Mouse (Mus musculus): ENCODE measurements at regions not wholly inside any gene's neighbourhood (a gene's known extent, or its start where the extent isn't known, plus 50 kb on each side); places are given as distances from the start of the nearest gene placed in this dataset.

DNA sequence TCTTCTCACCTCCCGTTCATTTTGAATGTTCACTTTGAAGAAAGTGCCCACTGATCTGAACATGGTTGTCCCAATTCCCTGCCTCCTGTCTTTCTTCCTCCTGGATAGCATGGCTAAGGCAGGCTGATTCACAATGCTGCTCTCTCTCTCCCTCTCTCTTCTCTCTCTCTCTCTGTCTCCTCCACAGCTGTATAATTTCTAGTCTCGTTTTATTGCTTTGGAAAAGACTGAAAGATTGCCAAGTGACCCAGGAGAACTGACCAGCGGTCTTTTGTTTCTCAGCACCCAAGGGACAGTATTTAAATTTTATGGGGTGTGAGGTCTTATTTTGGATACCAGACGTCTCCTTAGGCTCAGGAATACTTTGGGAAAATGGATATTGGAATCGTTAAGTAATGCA, 143.1 kb upstream of the Fam241a start:
- no peak overlapping the region for H3K9ac ChIP-seq (ENCODE audit: low read length)
- ATAC-seq (replicated peaks; ENCODE audit: low FRiP score, low TSS enrichment, low read depth) (no peak), DNase-seq (ENCODE audit: low spot score) (no peak)
- no peak overlapping the region for H3K4me2 ChIP-seq (ENCODE audit: low read length)
- H3K4me1 ChIP-seq (replicated peaks; ENCODE audit: control insufficient read depth, insufficient read depth, low read length): 0 out of 2 replicates have a peak, but pooled peaks cover 6% of the 10 kb centered on the region
- H3K27me3 ChIP-seq (replicated peaks; ENCODE audit: control insufficient read depth, insufficient read depth, low read length): no peaks in the 10 kb centered on the region
- H3K36me3 ChIP-seq (ENCODE audit: control insufficient read depth, insufficient read depth, low read length): no peaks in the 10 kb centered on the region
- 43% methylated on average over 5 of the region's 5 CpGs for WGBS
- H3K9me3 ChIP-seq (ENCODE audit: control insufficient read depth, low read length): no peaks in the 10 kb centered on the region
- no peak overlapping the region for H3K27ac ChIP-seq (ENCODE audit: low read depth)
- no peak overlapping the region for H3K4me3 ChIP-seq (ENCODE audit: low read depth, low read length)

DNA sequence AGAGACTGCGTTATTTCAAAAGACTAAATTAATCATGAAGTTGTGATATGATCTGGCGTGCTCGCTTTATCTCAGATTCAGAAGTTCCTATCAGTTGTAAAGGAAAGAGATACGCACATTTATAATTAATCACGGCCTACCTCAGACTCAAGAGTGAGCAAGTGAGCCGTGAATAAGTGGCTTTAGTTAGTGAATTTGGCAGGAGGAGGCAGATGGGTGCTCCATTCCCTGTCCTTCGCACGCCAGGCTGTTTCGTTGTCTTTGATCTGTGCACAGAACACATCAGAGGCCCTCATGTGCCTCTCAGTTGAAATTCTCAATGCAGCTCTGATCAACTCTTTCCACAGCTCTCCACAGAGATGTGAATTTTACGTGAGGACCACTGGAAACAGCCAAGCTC, 140.4 kb upstream of the Fam241a start:
- no peak overlapping the region for H3K4me3 ChIP-seq (ENCODE audit: low read depth, low read length)
- 74% methylated on average over 10 of the region's 10 CpGs for WGBS
- no peak overlapping the region for H3K27ac ChIP-seq (ENCODE audit: low read depth)
- no peaks in the 10 kb centered on the region for H3K27me3 ChIP-seq (replicated peaks; ENCODE audit: control insufficient read depth, insufficient read depth, low read length)
- no peak overlapping the region for H3K9ac ChIP-seq (ENCODE audit: low read length)
- H3K4me1 ChIP-seq (replicated peaks; ENCODE audit: control insufficient read depth, insufficient read depth, low read length): 0 out of 2 replicates have a peak, but pooled peaks cover 6% of the 10 kb centered on the region
- no peaks in the 10 kb centered on the region for H3K9me3 ChIP-seq (ENCODE audit: control insufficient read depth, low read length)
- ATAC-seq (replicated peaks; ENCODE audit: low FRiP score, low TSS enrichment, low read depth) (no peak), DNase-seq (ENCODE audit: low spot score) (no peak)
- no peak overlapping the region for H3K4me2 ChIP-seq (ENCODE audit: low read length)
- no peaks in the 10 kb centered on the region for H3K36me3 ChIP-seq (ENCODE audit: control insufficient read depth, insufficient read depth, low read length)

DNA sequence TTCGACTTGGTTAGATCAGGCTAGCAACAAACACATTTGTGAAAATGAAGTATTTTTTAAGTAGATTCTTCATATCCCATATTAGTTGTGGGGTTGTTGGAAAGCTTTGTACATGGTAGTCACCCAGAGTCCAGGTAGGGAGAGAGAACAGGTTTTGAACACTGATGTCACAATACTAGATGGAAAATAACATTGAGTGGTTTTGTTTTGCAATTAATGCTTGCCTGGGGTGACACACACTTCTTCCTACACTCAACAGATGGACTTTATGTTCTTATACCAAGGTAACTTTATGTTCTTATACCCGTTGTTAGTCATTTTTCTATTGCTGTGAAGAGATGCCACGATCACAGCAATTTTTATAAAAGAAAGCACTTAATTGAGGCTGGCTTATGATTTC, 134.2 kb upstream of the Fam241a start:
- 89% methylated on average over 3 of the region's 3 CpGs for WGBS
- H3K36me3 ChIP-seq (ENCODE audit: control insufficient read depth, insufficient read depth, low read length): no peaks in the 10 kb centered on the region
- no peak overlapping the region for H3K9ac ChIP-seq (ENCODE audit: low read length)
- no peak overlapping the region for H3K27ac ChIP-seq (ENCODE audit: low read depth)
- ATAC-seq (replicated peaks; ENCODE audit: low FRiP score, low TSS enrichment, low read depth) (no peak), DNase-seq (ENCODE audit: low spot score) (no peak)
- no peaks in the 10 kb centered on the region for H3K9me3 ChIP-seq (ENCODE audit: control insufficient read depth, low read length)
- H3K27me3 ChIP-seq (replicated peaks; ENCODE audit: control insufficient read depth, insufficient read depth, low read length): 0 out of 2 replicates have a peak, but pooled peaks cover 12% of the 10 kb centered on the region
- H3K4me3 ChIP-seq (ENCODE audit: low read depth, low read length): no peak overlapping the region
- no peak overlapping the region for H3K4me2 ChIP-seq (ENCODE audit: low read length)
- H3K4me1 ChIP-seq (replicated peaks; ENCODE audit: control insufficient read depth, insufficient read depth, low read length): no peaks in the 10 kb centered on the region

DNA sequence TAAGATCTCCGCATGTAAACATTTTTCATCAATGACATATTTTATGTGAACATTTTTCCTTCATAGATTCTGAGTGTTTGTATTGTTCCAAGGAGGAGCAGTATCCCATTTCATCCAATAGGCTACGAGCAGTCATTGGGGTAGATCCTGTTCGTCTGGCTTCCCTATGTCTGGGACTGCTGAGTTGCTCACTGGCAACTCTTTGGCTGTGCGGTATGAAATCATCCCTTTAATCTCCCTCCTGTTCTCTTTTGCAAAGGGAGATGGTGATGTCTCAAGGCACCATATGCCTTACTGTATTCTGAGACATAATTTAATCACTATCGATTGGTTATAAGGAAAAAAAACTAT, 133.4 kb upstream of the Fam241a start:
- DNase-seq (ENCODE audit: low spot score): no peak
- 74% methylated on average over 5 of the region's 5 CpGs for WGBS
- Histone ChIP-seq H3K36me3 (ENCODE audit: control insufficient read depth, insufficient read depth, low read length) (no peaks in the 10 kb centered on the region), H3K27ac (ENCODE audit: low read depth) (no peak overlapping the region), H3K27me3 (replicated peaks; ENCODE audit: control insufficient read depth, insufficient read depth, low read length) (0 out of 2 replicates have a peak, but pooled peaks cover 14% of the 10 kb centered on the region), H3K4me3 (ENCODE audit: low read depth, low read length) (no peak overlapping the region), H3K4me1 (replicated peaks; ENCODE audit: control insufficient read depth, insufficient read depth, low read length) (no peaks in the 10 kb centered on the region), H3K4me2 (ENCODE audit: low read length) (no peak overlapping the region), H3K9me3 (ENCODE audit: control insufficient read depth, low read length) (no peaks in the 10 kb centered on the region), H3K9ac (ENCODE audit: low read length) (no peak overlapping the region)
- no peak for ATAC-seq (replicated peaks; ENCODE audit: low FRiP score, low TSS enrichment, low read depth)

DNA sequence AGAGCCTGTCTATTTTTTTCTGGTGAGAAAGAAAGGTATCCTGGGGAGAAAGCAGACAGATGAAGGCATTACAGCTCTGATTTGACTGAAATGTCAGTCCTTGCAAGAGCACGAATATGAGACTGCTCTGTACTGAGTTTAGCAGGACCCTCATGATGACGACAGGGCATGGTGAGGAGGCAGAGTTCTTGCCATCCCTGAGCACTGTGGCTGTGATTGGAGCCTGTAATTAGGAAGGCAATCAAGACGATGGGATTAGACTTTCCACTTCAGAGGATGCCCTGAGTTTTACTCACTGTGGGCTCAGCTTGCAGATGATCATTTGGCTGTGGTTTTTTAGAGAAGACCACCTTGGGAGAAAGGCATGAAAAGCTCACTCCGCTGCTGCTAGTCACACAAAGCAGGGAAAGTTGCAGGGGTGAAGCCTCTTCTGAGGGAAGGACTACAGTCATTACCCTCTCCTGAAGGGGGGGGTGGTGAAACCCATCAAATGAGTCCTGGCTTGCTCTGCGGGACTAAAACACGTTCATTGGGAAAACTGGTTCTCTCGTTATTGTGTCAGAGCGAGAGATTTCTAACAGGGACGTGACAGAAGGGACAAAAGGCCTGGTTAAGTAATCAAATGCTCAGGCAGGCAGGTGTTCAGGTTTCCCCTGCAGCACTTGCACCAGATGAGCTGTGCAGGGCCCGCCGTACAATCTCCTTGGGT, 132.9 kb upstream of the Fam241a start:
- no peak overlapping the region for H3K4me2 ChIP-seq (ENCODE audit: low read length)
- no peak overlapping the region for H3K9ac ChIP-seq (ENCODE audit: low read length)
- no peak for DNase-seq (ENCODE audit: low spot score)
- H3K27me3 ChIP-seq (replicated peaks; ENCODE audit: control insufficient read depth, insufficient read depth, low read length): 0 out of 2 replicates have a peak, but pooled peaks cover 14% of the 10 kb centered on the region
- H3K4me3 ChIP-seq (ENCODE audit: low read depth, low read length): no peak overlapping the region
- H3K9me3 ChIP-seq (ENCODE audit: control insufficient read depth, low read length): no peaks in the 10 kb centered on the region
- no peaks in the 10 kb centered on the region for H3K36me3 ChIP-seq (ENCODE audit: control insufficient read depth, insufficient read depth, low read length)
- H3K4me1 ChIP-seq (replicated peaks; ENCODE audit: control insufficient read depth, insufficient read depth, low read length): no peaks in the 10 kb centered on the region
- 44% methylated on average over 11 of the region's 11 CpGs for WGBS
- H3K27ac ChIP-seq (ENCODE audit: low read depth): no peak overlapping the region
- ATAC-seq (replicated peaks; ENCODE audit: low FRiP score, low TSS enrichment, low read depth): no peak

DNA sequence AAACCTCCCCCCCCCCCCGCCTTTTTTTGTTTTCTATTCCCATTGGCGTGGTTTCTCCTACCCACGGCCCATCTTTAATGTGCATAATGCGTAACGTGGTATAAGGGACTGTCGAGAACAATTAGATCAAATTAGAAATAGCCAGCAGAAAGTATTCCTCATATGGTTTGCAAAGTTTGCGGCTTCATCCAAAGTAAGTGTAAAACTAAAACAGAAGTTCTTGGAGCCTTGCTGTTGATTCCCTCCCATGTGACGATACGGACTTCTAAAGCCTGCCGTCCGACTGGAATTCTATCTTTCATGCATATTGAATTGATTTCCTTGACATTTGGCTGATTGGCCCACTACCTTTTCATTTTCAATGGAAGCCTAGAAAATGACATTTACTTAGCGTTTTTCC, 128.7 kb upstream of the Fam241a start:
- no peak overlapping the region for H3K4me2 ChIP-seq (ENCODE audit: low read length)
- ATAC-seq (replicated peaks; ENCODE audit: low FRiP score, low TSS enrichment, low read depth): no peak
- no peaks in the 10 kb centered on the region for H3K9me3 ChIP-seq (ENCODE audit: control insufficient read depth, low read length)
- DNase-seq (ENCODE audit: low spot score): no peak
- no peak overlapping the region for H3K27ac ChIP-seq (ENCODE audit: low read depth)
- H3K4me1 ChIP-seq (replicated peaks; ENCODE audit: control insufficient read depth, insufficient read depth, low read length): no peaks in the 10 kb centered on the region
- WGBS: 94% methylated on average over 12 of the region's 12 CpGs
- no peaks in the 10 kb centered on the region for H3K36me3 ChIP-seq (ENCODE audit: control insufficient read depth, insufficient read depth, low read length)
- no peak overlapping the region for H3K4me3 ChIP-seq (ENCODE audit: low read depth, low read length)
- no peak overlapping the region for H3K9ac ChIP-seq (ENCODE audit: low read length)
- 0 out of 2 replicates have a peak, but pooled peaks cover 14% of the 10 kb centered on the region for H3K27me3 ChIP-seq (replicated peaks; ENCODE audit: control insufficient read depth, insufficient read depth, low read length)

DNA sequence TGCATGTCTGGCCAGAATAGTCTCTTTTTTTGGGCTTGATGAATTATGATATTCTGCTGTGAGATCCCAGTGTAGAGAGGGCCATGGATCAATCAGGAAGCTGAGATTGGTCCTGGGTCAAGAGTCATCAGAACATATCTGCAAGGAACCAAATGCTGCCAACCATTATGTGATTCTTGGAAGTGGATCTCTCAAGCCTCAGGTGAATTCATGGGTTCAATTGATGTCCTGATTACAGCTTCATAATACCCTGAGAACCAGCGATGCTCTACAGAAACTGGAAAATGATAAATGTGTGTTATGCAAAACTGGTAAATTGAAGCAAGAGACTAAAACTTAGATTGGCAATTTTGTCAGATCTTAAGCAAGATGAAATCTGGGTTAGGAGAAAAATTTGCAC, 118.8 kb upstream of the Fam241a start:
- no peaks in the 10 kb centered on the region for H3K27me3 ChIP-seq (replicated peaks; ENCODE audit: control insufficient read depth, insufficient read depth, low read length)
- ATAC-seq (replicated peaks; ENCODE audit: low FRiP score, low TSS enrichment, low read depth) (no peak), DNase-seq (ENCODE audit: low spot score) (no peak)
- H3K4me2 ChIP-seq (ENCODE audit: low read length): no peak overlapping the region
- no peak overlapping the region for H3K9ac ChIP-seq (ENCODE audit: low read length)
- H3K36me3 ChIP-seq (ENCODE audit: control insufficient read depth, insufficient read depth, low read length): no peaks in the 10 kb centered on the region
- no peak overlapping the region for H3K27ac ChIP-seq (ENCODE audit: low read depth)
- whole genome bisulfite sequencing: 79% methylated on average over 1 of the region's 1 CpGs
- no peaks in the 10 kb centered on the region for H3K4me1 ChIP-seq (replicated peaks; ENCODE audit: control insufficient read depth, insufficient read depth, low read length)
- H3K9me3 ChIP-seq (ENCODE audit: control insufficient read depth, low read length): no peaks in the 10 kb centered on the region
- H3K4me3 ChIP-seq (ENCODE audit: low read depth, low read length): no peak overlapping the region

DNA sequence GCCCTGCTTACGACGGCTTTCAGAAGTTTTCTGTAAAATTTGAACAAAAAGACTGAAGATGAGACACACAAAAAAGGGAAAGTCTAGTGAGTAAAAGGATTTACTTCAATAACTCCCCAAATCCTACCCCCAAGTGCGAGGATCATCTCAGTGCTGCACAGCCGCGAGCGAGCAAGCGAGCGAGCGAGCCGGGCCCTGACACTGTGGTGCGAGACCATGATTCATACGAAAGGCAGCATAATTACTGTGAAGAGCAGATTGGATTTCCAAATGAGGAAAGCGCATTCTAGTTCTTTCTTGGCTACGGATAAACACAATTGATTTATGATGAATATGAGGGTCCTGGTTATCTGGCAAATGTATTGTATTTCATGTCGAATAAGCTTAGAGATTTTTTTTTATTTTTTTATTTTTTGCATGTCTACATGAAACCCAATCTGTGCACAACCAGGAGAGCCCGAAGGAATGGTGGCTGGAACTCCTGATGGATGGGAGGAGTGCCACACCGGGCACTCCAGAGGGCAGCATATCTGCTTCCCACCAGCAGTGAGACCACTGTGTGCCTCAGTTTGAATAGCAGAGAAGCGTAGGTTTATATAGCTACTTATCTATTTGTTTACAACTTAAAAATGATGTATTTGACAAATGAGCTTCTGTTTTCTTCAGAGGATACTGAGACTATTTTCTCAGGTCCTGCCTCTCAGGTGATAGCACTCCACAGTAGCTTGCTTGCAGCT, 106.9 kb upstream of the Fam241a start:
- ATAC-seq (replicated peaks; ENCODE audit: low FRiP score, low TSS enrichment, low read depth) (no peak), DNase-seq (ENCODE audit: low spot score) (no peak)
- no peaks in the 10 kb centered on the region for H3K36me3 ChIP-seq (ENCODE audit: control insufficient read depth, insufficient read depth, low read length)
- H3K4me2 ChIP-seq (ENCODE audit: low read length): no peak overlapping the region
- no peak overlapping the region for H3K27ac ChIP-seq (ENCODE audit: low read depth)
- 71% methylated on average over 18 of the region's 18 CpGs for WGBS
- H3K4me3 ChIP-seq (ENCODE audit: low read depth, low read length): no peak overlapping the region
- no peak overlapping the region for H3K9ac ChIP-seq (ENCODE audit: low read length)
- H3K4me1 ChIP-seq (replicated peaks; ENCODE audit: control insufficient read depth, insufficient read depth, low read length): no peaks in the 10 kb centered on the region
- H3K27me3 ChIP-seq (replicated peaks; ENCODE audit: control insufficient read depth, insufficient read depth, low read length): peaks cover 21% of the 10 kb centered on the region; the same call in 1 of the 2 replicates
- no peaks in the 10 kb centered on the region for H3K9me3 ChIP-seq (ENCODE audit: control insufficient read depth, low read length)
